Mouse (Mus musculus): ENCODE measurements at regions not wholly inside any gene's neighbourhood (a gene's known extent, or its start where the extent isn't known, plus 50 kb on each side); places are given as distances from the start of the nearest gene placed in this dataset.

- Histone ChIP-seq H3K9ac (replicated peaks; ENCODE audit: low read depth, low read length) (no peak overlapping the region), H3K4me1 (ENCODE audit: control insufficient read depth, insufficient read depth, low read length) (peaks cover 16% of the 10 kb centered on the region; the same call in 1 of the 2 replicates), H3K9me3 (ENCODE audit: control insufficient read depth, low read depth, low read length) (no peaks in the 10 kb centered on the region), H3K27me3 (ENCODE audit: control insufficient read depth, insufficient read depth, low read length) (no peaks in the 10 kb centered on the region), H3K4me2 (replicated peaks; ENCODE audit: low read depth, low read length) (no peak overlapping the region), H3K27ac (ENCODE audit: low read length) (no peak overlapping the region), H3K4me3 (ENCODE audit: low read depth, low read length) (no peak overlapping the region), H3K36me3 (ENCODE audit: control insufficient read depth, insufficient read depth, low read length) (no peaks in the 10 kb centered on the region)
- WGBS, result 79% methylated on average over 16 of the region's 16 CpGs
- no peak for ATAC-seq (ENCODE audit: insufficient number of reproducible peaks, insufficient read depth, low FRiP score, low read depth)
Measured at GRCm38 (mm10) chr13:97312420-97313370, 71.8 kb downstream of the Enc1 start.

DNA sequence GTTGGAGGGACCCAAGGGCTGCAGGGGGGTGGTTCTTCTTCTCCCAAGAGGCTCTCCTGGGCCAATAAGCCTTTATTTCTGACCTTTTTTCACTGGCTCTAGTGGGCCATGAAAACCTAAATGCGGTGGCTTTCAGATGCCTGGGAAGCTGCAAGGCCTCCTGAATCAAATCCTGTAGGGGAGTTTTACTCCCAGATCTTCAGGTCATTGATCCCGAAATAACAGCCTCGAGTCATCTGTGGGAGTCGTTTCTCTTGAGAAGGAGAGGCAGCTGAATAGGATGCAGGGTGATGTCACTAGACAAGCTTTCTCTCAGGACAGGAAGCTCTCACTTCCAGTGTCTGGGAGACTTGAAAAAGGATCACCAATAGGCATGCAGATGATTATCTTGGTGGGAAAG lies 70.4 kb downstream of the Enc1 start:
- Histone ChIP-seq H3K36me3 (ENCODE audit: control insufficient read depth, insufficient read depth, low read length) (no peaks in the 10 kb centered on the region), H3K9me3 (ENCODE audit: control insufficient read depth, low read depth, low read length) (no peaks in the 10 kb centered on the region), H3K27me3 (ENCODE audit: control insufficient read depth, insufficient read depth, low read length) (no peaks in the 10 kb centered on the region), H3K9ac (replicated peaks; ENCODE audit: low read depth, low read length) (no peak overlapping the region), H3K4me3 (ENCODE audit: low read depth, low read length) (no peak overlapping the region), H3K27ac (ENCODE audit: low read length) (peak overlapping the region; percentile 61; the same call in 1 of the 2 replicates), H3K4me2 (replicated peaks; ENCODE audit: low read depth, low read length) (no peak overlapping the region), H3K4me1 (ENCODE audit: control insufficient read depth, insufficient read depth, low read length) (peaks cover 10% of the 10 kb centered on the region; the same call in 1 of the 2 replicates)
- WGBS, result 28% methylated on average over 4 of the region's 4 CpGs
- ATAC-seq (ENCODE audit: insufficient number of reproducible peaks, insufficient read depth, low FRiP score, low read depth), result no peak

DNA sequence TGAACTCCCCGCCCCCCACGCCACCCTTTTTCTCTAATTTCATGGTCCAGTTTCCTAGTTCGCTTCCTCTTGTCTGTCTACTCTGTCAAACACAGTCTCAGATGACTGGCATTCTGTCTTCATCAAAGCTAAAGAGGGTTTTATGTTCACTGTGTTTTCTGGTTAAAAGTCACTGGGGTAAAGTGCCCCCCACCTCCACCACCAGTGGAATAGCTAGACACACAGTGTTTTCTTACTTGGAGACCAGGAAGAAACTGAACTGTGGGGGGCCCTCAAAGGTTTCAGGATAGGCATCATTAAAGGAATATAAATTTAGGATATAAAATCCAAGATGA lies 69.9 kb downstream of the Enc1 start:
- Histone ChIP-seq H3K9ac (replicated peaks; ENCODE audit: low read depth, low read length) (no peak overlapping the region), H3K27ac (ENCODE audit: low read length) (peak overlapping the region; percentile 61; the same call in 1 of the 2 replicates), H3K4me2 (replicated peaks; ENCODE audit: low read depth, low read length) (no peak overlapping the region), H3K36me3 (ENCODE audit: control insufficient read depth, insufficient read depth, low read length) (no peaks in the 10 kb centered on the region), H3K4me1 (ENCODE audit: control insufficient read depth, insufficient read depth, low read length) (peaks cover 10% of the 10 kb centered on the region; the same call in 1 of the 2 replicates), H3K4me3 (ENCODE audit: low read depth, low read length) (no peak overlapping the region), H3K9me3 (ENCODE audit: control insufficient read depth, low read depth, low read length) (no peaks in the 10 kb centered on the region), H3K27me3 (ENCODE audit: control insufficient read depth, insufficient read depth, low read length) (no peaks in the 10 kb centered on the region)
- no peak for ATAC-seq (ENCODE audit: insufficient number of reproducible peaks, insufficient read depth, low FRiP score, low read depth)
- WGBS, result 49% methylated on average over 3 of the region's 3 CpGs

DNA sequence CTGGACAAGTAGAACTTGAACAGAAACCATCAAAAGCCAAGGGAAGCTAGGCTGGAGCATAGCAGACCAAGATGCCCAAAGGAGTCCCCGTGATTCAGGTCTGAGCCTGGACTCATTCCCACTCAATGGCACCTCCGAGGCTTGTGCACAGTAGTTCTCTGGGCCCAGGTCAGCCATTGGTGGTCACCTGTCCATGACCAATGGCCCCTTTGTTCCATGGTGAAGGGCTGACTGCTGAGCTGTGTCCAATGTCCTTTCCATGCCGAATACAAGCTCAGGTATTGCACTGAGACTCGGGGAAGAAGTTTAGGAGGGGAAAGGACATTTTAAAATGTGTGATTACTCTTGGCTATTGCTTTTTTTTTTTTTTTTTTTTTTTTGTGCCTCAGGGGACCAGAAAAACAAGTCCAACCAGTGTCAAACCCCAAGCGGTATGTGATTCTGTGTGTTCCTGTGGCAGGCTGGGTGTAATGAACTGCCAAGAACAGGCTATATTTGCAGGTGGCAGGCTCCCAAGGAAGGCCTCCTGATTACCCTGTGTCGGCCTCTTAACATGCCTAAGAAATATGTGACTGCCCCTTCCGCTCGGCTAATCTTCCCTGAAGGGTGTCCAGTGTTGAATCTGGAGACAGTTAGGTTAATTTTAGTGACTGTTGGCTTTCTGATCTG lies 69.4 kb downstream of the Enc1 start:
- H3K9me3 ChIP-seq (ENCODE audit: control insufficient read depth, low read depth, low read length), result no peaks in the 10 kb centered on the region
- H3K4me2 ChIP-seq (replicated peaks; ENCODE audit: low read depth, low read length), result no peak overlapping the region
- peak; percentile 63; the same call in 1 of the 2 replicates for ATAC-seq (ENCODE audit: insufficient number of reproducible peaks, insufficient read depth, low FRiP score, low read depth)
- 54% methylated on average over 8 of the region's 8 CpGs for WGBS
- no peaks in the 10 kb centered on the region for H3K27me3 ChIP-seq (ENCODE audit: control insufficient read depth, insufficient read depth, low read length)
- H3K9ac ChIP-seq (replicated peaks; ENCODE audit: low read depth, low read length), result no peak overlapping the region
- H3K4me3 ChIP-seq (ENCODE audit: low read depth, low read length), result no peak overlapping the region
- H3K36me3 ChIP-seq (ENCODE audit: control insufficient read depth, insufficient read depth, low read length), result no peaks in the 10 kb centered on the region
- peaks cover 10% of the 10 kb centered on the region; the same call in 1 of the 2 replicates for H3K4me1 ChIP-seq (ENCODE audit: control insufficient read depth, insufficient read depth, low read length)
- peak overlapping the region; percentile 63 for H3K27ac ChIP-seq (ENCODE audit: low read length)

GRCm38 (mm10) chr13:97309411-97309810 lies 68.5 kb downstream of the Enc1 start:
- H3K9ac ChIP-seq (replicated peaks; ENCODE audit: low read depth, low read length), result no peak overlapping the region
- WGBS, result 67% methylated on average over 3 of the region's 3 CpGs
- no peaks in the 10 kb centered on the region for H3K27me3 ChIP-seq (ENCODE audit: control insufficient read depth, insufficient read depth, low read length)
- no peak for ATAC-seq (ENCODE audit: insufficient number of reproducible peaks, insufficient read depth, low FRiP score, low read depth)
- no peak overlapping the region for H3K4me2 ChIP-seq (replicated peaks; ENCODE audit: low read depth, low read length)
- peaks cover 10% of the 10 kb centered on the region; the same call in 1 of the 2 replicates for H3K4me1 ChIP-seq (ENCODE audit: control insufficient read depth, insufficient read depth, low read length)
- no peaks in the 10 kb centered on the region for H3K36me3 ChIP-seq (ENCODE audit: control insufficient read depth, insufficient read depth, low read length)
- no peaks in the 10 kb centered on the region for H3K9me3 ChIP-seq (ENCODE audit: control insufficient read depth, low read depth, low read length)
- peak overlapping the region; percentile 33; the same call in 1 of the 2 replicates for H3K27ac ChIP-seq (ENCODE audit: low read length)
- H3K4me3 ChIP-seq (ENCODE audit: low read depth, low read length), result no peak overlapping the region

GRCm38 (mm10) chr13:97308431-97308830 lies 67.5 kb downstream of the Enc1 start:
- H3K4me3 ChIP-seq (ENCODE audit: low read depth, low read length), result no peak overlapping the region
- no peak overlapping the region for H3K27ac ChIP-seq (ENCODE audit: low read length)
- H3K4me1 ChIP-seq (ENCODE audit: control insufficient read depth, insufficient read depth, low read length), result peaks cover 10% of the 10 kb centered on the region; the same call in 1 of the 2 replicates
- no peak overlapping the region for H3K9ac ChIP-seq (replicated peaks; ENCODE audit: low read depth, low read length)
- ATAC-seq (ENCODE audit: insufficient number of reproducible peaks, insufficient read depth, low FRiP score, low read depth), result no peak
- WGBS, result 95% methylated on average over 2 of the region's 2 CpGs
- no peaks in the 10 kb centered on the region for H3K36me3 ChIP-seq (ENCODE audit: control insufficient read depth, insufficient read depth, low read length)
- H3K9me3 ChIP-seq (ENCODE audit: control insufficient read depth, low read depth, low read length), result no peaks in the 10 kb centered on the region
- H3K27me3 ChIP-seq (ENCODE audit: control insufficient read depth, insufficient read depth, low read length), result no peaks in the 10 kb centered on the region
- H3K4me2 ChIP-seq (replicated peaks; ENCODE audit: low read depth, low read length), result no peak overlapping the region
